Mouse (Mus musculus) cerebellum, postnatal 25 days (tissue): ENCODE results near the gene Trmt2b.
"Not testable (repeated sequence)": the region's sequence is repeated elsewhere in the genome, so short reads cannot be mapped to it uniquely, and the experiment has no call there.

Experiments used
- DNase-seq, 2 experiments: peaks; one replicate each; pipeline ENCODE4 v3.0.0; 2021; ENCODE audit warnings: mixed read lengths in 2 of 2

Trmt2b gene

GRCm38 (mm10) chrX:134276275-134277160, at the start of gene Trmt2b:
Gene Trmt2b, minus strand, starts transcription at chrX:134276984.
- peak; percentile 68 to 73 for DNase-seq

GRCm38 (mm10) chrX:134319153-134319932, 42.6 kb upstream of the Trmt2b start:
- peak in 1 of 2 experiments; percentile 37 for DNase-seq

- DNase-seq = not testable (repeated sequence)
These were observed 34.4 kb upstream of the Trmt2b start for GRCm38 (mm10) chrX:134311193-134311592.

GRCm38 (mm10) chrX:134308275-134308634, 31.5 kb upstream of the Trmt2b start:
- DNase-seq = no peak

- peak; percentile 83 to 89 for DNase-seq
These were observed 30.9 kb upstream of the Trmt2b start, which contains the start of gene Cenpi for GRCm38 (mm10) chrX:134307534-134308274. Gene Cenpi, plus strand, starts transcription at chrX:134308084.

- DNase-seq = no peak
These were observed 26.5 kb upstream of the Trmt2b start for GRCm38 (mm10) chrX:134303287-134303686.

GRCm38 (mm10) chrX:134300219-134300618, 23.4 kb upstream of the Trmt2b start:
- no peak for DNase-seq

GRCm38 (mm10) chrX:134297195-134297594, 20.4 kb upstream of the Trmt2b start:
- peak; percentile 44 to 48 for DNase-seq

GRCm38 (mm10) chrX:134296737-134297136, 20.0 kb upstream of the Trmt2b start:
- peak; percentile 47 to 58 for DNase-seq

- DNase-seq = peak; percentile 72 to 77
These were observed 19.5 kb upstream of the Trmt2b start for GRCm38 (mm10) chrX:134296301-134296700.

- no peak for DNase-seq
These were observed 10.5 kb upstream of the Trmt2b start for GRCm38 (mm10) chrX:134287305-134287704.

GRCm38 (mm10) chrX:134285791-134286190, 9.0 kb upstream of the Trmt2b start:
- no peak for DNase-seq

GRCm38 (mm10) chrX:134285102-134285501, 8.3 kb upstream of the Trmt2b start:
- DNase-seq = no peak

- no peak for DNase-seq
These were observed 3.7 kb upstream of the Trmt2b start for GRCm38 (mm10) chrX:134280531-134280930.

- DNase-seq = peak in 1 of 2 experiments; percentile 41
These were observed 1.1 kb downstream of the Trmt2b start for GRCm38 (mm10) chrX:134275715-134276114.

GRCm38 (mm10) chrX:134262129-134262528, 14.7 kb downstream of the Trmt2b start:
- DNase-seq = no peak

- no peak for DNase-seq
These were observed 15.6 kb downstream of the Trmt2b start for GRCm38 (mm10) chrX:134261191-134261590.

GRCm38 (mm10) chrX:134248202-134248601, 28.6 kb downstream of the Trmt2b start:
- DNase-seq = no peak

GRCm38 (mm10) chrX:134245946-134246345, 30.8 kb downstream of the Trmt2b start:
- no peak for DNase-seq

GRCm38 (mm10) chrX:134238266-134238665, 38.5 kb downstream of the Trmt2b start:
- no peak for DNase-seq

- DNase-seq = no peak
These were observed 43.7 kb downstream of the Trmt2b start for GRCm38 (mm10) chrX:134233048-134233447.

GRCm38 (mm10) chrX:134221856-134222255, 54.9 kb downstream of the Trmt2b start, which contains the start of gene Nox1:
Gene Nox1, minus strand, starts transcription at chrX:134221956.
- no peak for DNase-seq

- no peak for DNase-seq
These were observed 56.2 kb downstream of the Trmt2b start for GRCm38 (mm10) chrX:134220618-134221017.
